24 mouse cellular contexts compared by ENCODE assay signal in the genomic region with DNA sequence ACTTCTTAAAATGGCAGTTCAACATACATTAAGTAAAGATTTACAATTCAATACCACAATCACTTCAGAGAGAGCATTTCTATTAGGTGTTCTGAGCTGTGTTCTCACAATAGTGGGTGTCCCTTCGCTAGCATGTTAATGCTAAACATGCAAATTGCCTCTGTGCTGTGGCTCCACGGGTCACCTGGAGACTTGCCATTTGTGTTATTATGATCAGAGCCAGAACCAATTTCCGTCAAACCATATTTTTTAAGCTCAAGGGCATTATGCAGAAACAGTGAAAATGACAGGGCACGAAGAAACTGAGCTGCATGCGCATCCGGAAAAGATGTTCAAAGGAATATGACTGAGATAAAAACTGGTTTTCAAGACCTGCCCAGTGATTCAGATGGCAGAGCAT.
DNase-seq lines count a peak whose midpoint lies in the region; ATAC-seq and TF ChIP-seq lines count a peak whose summit lies in the region.
"Had no signal": no experiment of that assay in that cellular context is flagged by ENCODE, and none has a peak within 500 bp of the region (broad histone marks: within the 10 kb centered on the region; RNA-seq: fewer than 3 reads in every experiment).

No protein-coding gene starts in this region.

- no peaks in the 10 kb centered on the region for H3K27me3 ChIP-seq in heart, adult 2 months (ENCODE audit: control insufficient read depth, insufficient read depth, low read length)
- H3K27me3 ChIP-seq in midbrain, embryonic 14.5 days (ENCODE audit: control insufficient read depth, insufficient read depth, low read length) = no peaks in the 10 kb centered on the region
- no peaks in the 10 kb centered on the region for H3K27me3 ChIP-seq in midbrain, embryonic 13.5 days
- H3K27me3 ChIP-seq: embryonic facial prominence, embryonic 12.5 days; embryonic facial prominence, embryonic 15.5 days; heart, embryonic 13.5 days; hindbrain, embryonic 15.5 days; intestine, embryonic 15.5 days had no signal

- TF ChIP-seq CTCF in heart, adult 2 months (IDR thresholded peaks at IDR 0.05) = no peak
- no peak for TF ChIP-seq CTCF in brain, embryonic 14.5 days (IDR thresholded peaks at IDR 0.05; ENCODE audit: borderline replicate concordance, extremely low read depth, insufficient read depth, insufficient read length)

- peak; percentile 61 for DNase-seq in heart, adult 11 months
- DNase-seq in heart, adult 2 months = no peak
- DNase-seq in midbrain, embryonic 14.5 days = peak; percentile 49
- DNase-seq in brain, embryonic 14.5 days (ENCODE audit: low read depth) = peak; percentile 63
- DNase-seq in B cell, adult 2 months = no peak
- DNase-seq: adrenal gland, adult 8-10 months; adrenal gland, postnatal 25 days; cerebellum, adult 18-20 months; cerebellum, adult 9-11 months; forebrain, postnatal 0 days; gastrocnemius, adult 2 months; gastrocnemius, postnatal 14 days; heart, adult 18-20 months; heart, postnatal 14 days; heart, postnatal 4 days had no signal

- H3K4me3 ChIP-seq in heart, adult 2 months = no peak overlapping the region
- H3K4me3 ChIP-seq in midbrain, embryonic 14.5 days (replicated peaks; ENCODE audit: low read depth, low read length) = no peak overlapping the region
- no peak overlapping the region for H3K4me3 ChIP-seq in midbrain, embryonic 13.5 days (replicated peaks)
- H3K4me3 ChIP-seq: embryonic facial prominence, embryonic 12.5 days; embryonic facial prominence, embryonic 15.5 days; gastrocnemius, adult 2 months; heart, embryonic 10.5 days; heart, embryonic 13.5 days; hindbrain, embryonic 15.5 days; intestine, embryonic 15.5 days had no signal

- no peaks in the 10 kb centered on the region for H3K36me3 ChIP-seq in heart, adult 2 months (ENCODE audit: control insufficient read depth, insufficient read depth, low read length)
- H3K36me3 ChIP-seq in midbrain, embryonic 14.5 days (ENCODE audit: control insufficient read depth, insufficient read depth, low read length) = no peaks in the 10 kb centered on the region
- no peaks in the 10 kb centered on the region for H3K36me3 ChIP-seq in midbrain, embryonic 13.5 days
- H3K36me3 ChIP-seq: embryonic facial prominence, embryonic 12.5 days; embryonic facial prominence, embryonic 15.5 days; heart, embryonic 10.5 days; heart, embryonic 13.5 days; hindbrain, embryonic 15.5 days; intestine, embryonic 15.5 days had no signal

- H3K27ac ChIP-seq in heart, adult 2 months = no peak overlapping the region
- H3K27ac ChIP-seq in midbrain, embryonic 14.5 days (replicated peaks; ENCODE audit: low read depth, low read length) = no peak overlapping the region
- no peak overlapping the region for H3K27ac ChIP-seq in midbrain, embryonic 13.5 days
- H3K27ac ChIP-seq: embryonic facial prominence, embryonic 12.5 days; embryonic facial prominence, embryonic 15.5 days; gastrocnemius, adult 2 months; heart, embryonic 10.5 days; heart, embryonic 13.5 days; hindbrain, embryonic 15.5 days; intestine, embryonic 15.5 days had no signal

- no peak for TF ChIP-seq EP300 in heart, adult 2 months (IDR thresholded peaks at IDR 0.05; ENCODE audit: insufficient read depth, low read depth, low read length)

- no peak for TF ChIP-seq POLR2A in heart, adult 2 months (IDR thresholded peaks at IDR 0.05; ENCODE audit: insufficient read depth, low read depth, low read length)
- TF ChIP-seq POLR2A in brain, embryonic 14.5 days (IDR thresholded peaks at IDR 0.05; ENCODE audit: borderline replicate concordance, extremely low read depth, insufficient read depth, insufficient read length, poor library complexity, severe bottlenecking) = no peak

- no peak overlapping the region for H3K4me2 ChIP-seq in midbrain, embryonic 14.5 days (ENCODE audit: low read length)
- no peak overlapping the region for H3K4me2 ChIP-seq in midbrain, embryonic 13.5 days (replicated peaks)
- H3K4me2 ChIP-seq: embryonic facial prominence, embryonic 12.5 days; embryonic facial prominence, embryonic 15.5 days; heart, embryonic 13.5 days; hindbrain, embryonic 15.5 days; intestine, embryonic 15.5 days had no signal

- no peak overlapping the region for H3K9ac ChIP-seq in heart, adult 2 months (ENCODE audit: low read depth, low read length)
- H3K9ac ChIP-seq in midbrain, embryonic 14.5 days (replicated peaks; ENCODE audit: low read length) = no peak overlapping the region
- no peak overlapping the region for H3K9ac ChIP-seq in midbrain, embryonic 13.5 days (replicated peaks)
- H3K9ac ChIP-seq: embryonic facial prominence, embryonic 12.5 days; embryonic facial prominence, embryonic 15.5 days; forebrain, postnatal 0 days; heart, embryonic 13.5 days; hindbrain, embryonic 15.5 days; intestine, embryonic 15.5 days had no signal

- no peaks in the 10 kb centered on the region for H3K9me3 ChIP-seq in midbrain, embryonic 14.5 days (ENCODE audit: control insufficient read depth, low read length)
- no peaks in the 10 kb centered on the region for H3K9me3 ChIP-seq in midbrain, embryonic 13.5 days
- H3K9me3 ChIP-seq: embryonic facial prominence, embryonic 12.5 days; embryonic facial prominence, embryonic 15.5 days; heart, embryonic 10.5 days; heart, embryonic 13.5 days; hindbrain, embryonic 15.5 days; intestine, embryonic 15.5 days had no signal

- intact Hi-C loops in heart, adult 2 months (cut with DNase I) = no loop called here

- no peaks in the 10 kb centered on the region for H3K4me1 ChIP-seq in heart, adult 2 months (ENCODE audit: control insufficient read depth, insufficient read depth, low read length)
- H3K4me1 ChIP-seq in midbrain, embryonic 14.5 days (ENCODE audit: control insufficient read depth, insufficient read depth, low read length) = no peaks in the 10 kb centered on the region
- no peaks in the 10 kb centered on the region for H3K4me1 ChIP-seq in midbrain, embryonic 13.5 days (replicated peaks)
- H3K4me1 ChIP-seq: embryonic facial prominence, embryonic 12.5 days; embryonic facial prominence, embryonic 15.5 days; heart, embryonic 10.5 days; heart, embryonic 13.5 days; hindbrain, embryonic 15.5 days; intestine, embryonic 15.5 days had no signal

- WGBS in heart, adult 2 months = 75% methylated on average over 6 of the region's 6 CpGs
- WGBS in midbrain, embryonic 14.5 days = 49% methylated on average over 6 of the region's 6 CpGs
- 66% methylated on average over 6 of the region's 6 CpGs for WGBS in midbrain, embryonic 13.5 days

- no peak for ATAC-seq in midbrain, embryonic 14.5 days (ENCODE audit: low FRiP score, low TSS enrichment)
- ATAC-seq in midbrain, embryonic 13.5 days = no peak
- ATAC-seq: activated CD4-positive, CD25-positive, alpha-beta regulatory T cell, adult 4 months; forebrain, embryonic 14.5 days; forebrain, postnatal 0 days; intestine, embryonic 15.5 days had no signal

- no peaks in the 10 kb centered on the region for H3K79me2 ChIP-seq in heart, adult 2 months (replicated peaks; ENCODE audit: control insufficient read depth, insufficient read depth, low read length)

Comparison
In these comparisons a context has a peak if more than half of its experiments do, and no peak if none do; other contexts are left out.
1. DNase-seq: peak in heart, adult 11 months (single experiment), midbrain, embryonic 14.5 days (single experiment) and brain, embryonic 14.5 days (single experiment); none in heart, adult 2 months (0 of 2) and B cell, adult 2 months (0 of 2).